Mouse (Mus musculus) liver, embryonic 14.5 days (tissue): ENCODE measurements at regions not wholly inside any gene's neighbourhood (a gene's known extent, or its start where the extent isn't known, plus 50 kb on each side); places are given as distances from the start of the nearest gene placed in this dataset.

Experiments
- ATAC-seq: fragments of 200-750 bp; cut with Nextera tagmentation; 2 replicates; pipeline ENCODE4 v1.8.0; 2017; ENCODE audit warnings: moderate number of reproducible peaks, mild to moderate bottlenecking, moderate library complexity; ENCODE audit not compliant: insufficient read depth
- DNase-seq, 3 experiments: peaks; one replicate each; pipeline ENCODE4 v3.0.0-alpha.2; 2012 to 2013; ENCODE audit warnings: low read depth in 3 of 3, low spot score in 3 of 3
- H3K27ac ChIP-seq: fragments of 300-500 bp; sonication (generic); 2 replicates; pipeline ENCODE4 v1.5.1; 2014; ENCODE audit warnings: moderate library complexity, mild to moderate bottlenecking, control low read depth, inconsistent platforms
- H3K27me3 ChIP-seq: fragments of 300-500 bp; sonication (generic); 2 replicates; pipeline ENCODE4 v1.6.1; 2014; ENCODE audit warnings: mild to moderate bottlenecking, low read length, moderate library complexity; ENCODE audit not compliant: control insufficient read depth, insufficient read depth
- H3K36me3 ChIP-seq: fragments of 300-500 bp; sonication (generic); replicated peaks from 2 replicates; pipeline ENCODE4 v1.6.1; 2014; ENCODE audit warnings: low read depth; ENCODE audit not compliant: control insufficient read depth, insufficient read depth
- H3K4me1 ChIP-seq, 2 experiments: fragments of 200-500 bp in 1 of 2; fragments of 300-500 bp in 1 of 2; sonication (generic) in 1 of 2; replicated peaks; 2 replicates each; pipeline ENCODE4 v1.6.1; 2012 to 2014; ENCODE audit warnings: antibody characterized with exemption in 1 of 2, inconsistent platforms in 1 of 2, low read length in 1 of 2; ENCODE audit not compliant: control insufficient read depth in 2 of 2, insufficient read depth in 2 of 2
- H3K4me2 ChIP-seq: fragments of 300-500 bp; sonication (generic); 2 replicates; pipeline ENCODE4 v1.6.1; 2014; ENCODE audit warnings: low read depth, mild to moderate bottlenecking, control low read depth, moderate library complexity
- H3K4me3 ChIP-seq, 2 experiments: fragments of 200-500 bp in 1 of 2; fragments of 300-500 bp in 1 of 2; sonication (generic) in 1 of 2; 2 replicates each; pipeline ENCODE4 v1.5.1; 2012 to 2014; ENCODE audit warnings: low read depth in 2 of 2, low read length in 2 of 2, mild to moderate bottlenecking in 2 of 2, control low read depth in 1 of 2, inconsistent platforms in 1 of 2, moderate library complexity in 1 of 2; ENCODE audit not compliant: insufficient read depth in 1 of 2
- H3K9ac ChIP-seq: fragments of 300-500 bp; sonication (generic); replicated peaks from 2 replicates; pipeline ENCODE4 v1.6.1; 2014; ENCODE audit warnings: mild to moderate bottlenecking, control low read depth, moderate library complexity
- H3K9me3 ChIP-seq: fragments of 300-500 bp; sonication (generic); 2 replicates; pipeline ENCODE4 v1.6.1; 2016; ENCODE audit warnings: low read length, mixed read lengths; ENCODE audit not compliant: control insufficient read depth
- CTCF ChIP-seq: IDR thresholded peaks from 2 replicates; pipeline ENCODE4 v1.5.1; 2016; ENCODE audit warnings: antibody characterized with exemption, low read depth, control low read depth
- EP300 ChIP-seq: IDR thresholded peaks from 2 replicates; pipeline ENCODE4 v1.6.1; 2016; ENCODE audit warnings: antibody characterized with exemption, low read depth
- WGBS: fragments of 180-500 bp; shearing (Covaris S2); extraction: QIAGEN DNeasy Blood & Tissue Kit; methylation state at CpG from one replicate; pipeline ENCODE4 v1.1.7; 2014; ENCODE audit not compliant: insufficient replicate concordance; 5-methylcytosine and 5-hydroxymethylcytosine counted together

DNA sequence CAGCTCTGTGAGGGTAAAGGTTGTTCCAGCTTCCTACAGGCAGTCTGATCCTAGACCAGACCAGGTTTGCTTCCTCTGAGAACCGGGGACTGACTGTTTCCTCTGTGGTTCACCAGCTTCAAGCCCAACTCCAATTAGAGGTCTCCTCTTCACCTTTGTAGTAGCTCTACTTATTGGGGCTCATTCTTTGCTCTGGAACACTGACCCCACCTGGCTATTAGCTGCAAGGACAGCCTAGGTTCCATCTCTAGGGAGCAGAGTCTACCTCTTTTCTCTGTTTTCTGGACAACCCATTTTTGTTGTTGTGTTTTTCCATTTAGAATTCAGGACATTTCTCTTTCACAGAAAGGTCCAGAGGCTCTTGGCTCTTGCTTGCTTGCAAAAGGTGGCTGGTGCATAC, 129.3 kb upstream of the Podxl start:
- Histone ChIP-seq H3K36me3 (no peaks in the 10 kb centered on the region), H3K9ac (no peak overlapping the region), H3K4me3 (no peak overlapping the region), H3K4me1 (no peaks in the 10 kb centered on the region), H3K27ac (no peak overlapping the region), H3K4me2 (no peak overlapping the region), H3K9me3 (no peaks in the 10 kb centered on the region), H3K27me3 (no peaks in the 10 kb centered on the region)
- 27% methylated on average over 1 of the region's 1 CpGs for WGBS
- TF ChIP-seq CTCF (peak; percentile 57), EP300 (no peak)
- DNase-seq: no peak
- ATAC-seq: no peak

DNA sequence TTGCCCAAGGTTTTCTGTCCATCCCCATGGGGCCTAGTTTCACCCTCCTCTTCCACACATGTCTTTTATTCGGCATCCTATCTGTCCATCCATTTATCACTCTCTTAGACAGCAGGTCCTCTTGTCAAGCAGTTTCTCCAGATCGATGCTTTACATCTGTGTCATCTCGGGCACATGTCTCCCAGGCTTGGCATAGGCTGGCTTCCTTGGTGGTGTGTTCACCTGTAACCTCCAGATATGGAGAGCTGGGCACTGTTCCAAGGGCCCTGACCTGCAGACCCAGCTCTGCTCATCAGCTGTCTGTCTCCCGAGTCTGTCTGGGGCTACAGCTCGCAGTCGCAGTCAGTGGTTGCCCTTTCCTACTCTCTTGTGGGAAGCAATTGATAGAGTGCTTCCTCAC, 128.2 kb upstream of the Podxl start:
- WGBS: 57% methylated on average over 6 of the region's 6 CpGs
- H3K4me1 ChIP-seq: no peaks in the 10 kb centered on the region
- no peaks in the 10 kb centered on the region for H3K36me3 ChIP-seq
- H3K27me3 ChIP-seq: no peaks in the 10 kb centered on the region
- ATAC-seq (no peak), DNase-seq (no peak)
- TF ChIP-seq CTCF (no peak), EP300 (no peak)
- H3K4me2 ChIP-seq: no peak overlapping the region
- no peak overlapping the region for H3K9ac ChIP-seq
- no peaks in the 10 kb centered on the region for H3K9me3 ChIP-seq
- no peak overlapping the region for H3K4me3 ChIP-seq
- H3K27ac ChIP-seq: no peak overlapping the region

DNA sequence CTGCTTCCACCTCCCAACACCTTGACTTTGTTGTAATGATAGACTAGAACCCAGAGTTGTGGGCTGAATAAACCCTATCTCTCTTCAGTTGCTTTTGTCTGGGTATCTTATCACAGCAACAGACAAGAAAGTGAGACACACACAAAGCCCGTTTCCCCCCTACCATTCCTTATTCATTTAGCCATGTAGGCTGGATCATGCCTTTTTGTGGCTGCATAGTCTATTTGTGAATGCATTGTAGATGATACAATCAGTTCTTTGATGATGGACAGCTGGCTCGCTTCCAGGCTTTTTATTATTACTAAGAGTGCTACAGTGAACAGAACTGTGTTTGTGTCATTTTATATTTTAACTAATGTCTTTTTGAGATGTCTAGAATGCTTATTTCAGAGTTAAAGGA, 116.3 kb upstream of the Podxl start:
- DNase-seq: no peak
- TF ChIP-seq EP300 (no peak), CTCF (no peak)
- no peaks in the 10 kb centered on the region for H3K9me3 ChIP-seq
- no peaks in the 10 kb centered on the region for H3K4me1 ChIP-seq
- 26% methylated on average over 2 of the region's 2 CpGs for WGBS
- H3K4me3 ChIP-seq: no peak overlapping the region
- no peak overlapping the region for H3K27ac ChIP-seq
- H3K4me2 ChIP-seq: no peak overlapping the region
- no peaks in the 10 kb centered on the region for H3K36me3 ChIP-seq
- no peaks in the 10 kb centered on the region for H3K27me3 ChIP-seq
- no peak for ATAC-seq
- H3K9ac ChIP-seq: no peak overlapping the region

DNA sequence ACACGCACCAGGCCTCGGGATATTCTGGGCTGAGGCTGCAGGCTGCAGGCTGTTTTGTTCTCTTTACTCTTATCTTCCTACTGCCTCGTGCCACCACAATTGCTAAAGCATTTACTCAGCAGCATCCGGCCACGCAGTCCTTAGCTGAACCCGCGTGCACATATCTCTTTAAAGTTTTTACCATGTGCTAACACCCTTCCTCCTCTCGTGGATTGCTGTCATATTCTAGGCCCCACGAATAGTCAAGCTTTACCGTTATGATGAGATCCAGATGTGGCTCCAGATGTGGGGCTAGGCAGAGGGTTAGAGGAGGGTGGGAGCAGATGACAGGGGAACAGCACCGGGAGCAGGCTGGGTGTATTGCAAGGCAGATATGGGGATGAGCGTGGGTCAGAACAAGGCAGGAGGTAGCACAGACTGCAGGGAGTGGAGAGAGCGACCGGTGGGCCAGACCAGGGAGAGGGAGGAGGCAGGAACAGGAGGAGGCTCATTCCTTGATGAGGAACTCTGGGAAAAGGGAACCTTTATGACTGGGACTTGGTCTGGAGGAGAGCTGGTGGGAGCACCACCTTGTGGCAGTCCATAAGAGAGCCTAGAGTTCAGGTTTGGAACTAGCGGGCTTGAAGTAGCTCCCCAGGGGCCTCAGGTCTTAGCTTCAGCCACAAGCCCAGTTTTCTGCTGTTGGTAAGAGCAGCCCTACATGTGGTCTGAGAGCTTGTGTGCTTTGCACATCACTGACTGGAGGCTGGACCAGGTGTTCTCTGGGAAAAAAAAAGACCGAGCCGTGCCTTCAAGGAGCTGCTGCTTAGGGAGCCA, 102.1 kb upstream of the Podxl start:
- WGBS: 37% methylated on average over 17 of the region's 17 CpGs
- no peak overlapping the region for H3K27ac ChIP-seq
- no peaks in the 10 kb centered on the region for H3K9me3 ChIP-seq
- H3K36me3 ChIP-seq: no peaks in the 10 kb centered on the region
- DNase-seq: no peak
- H3K27me3 ChIP-seq: no peaks in the 10 kb centered on the region
- no peak overlapping the region for H3K4me3 ChIP-seq
- no peak for TF ChIP-seq EP300
- no peak for TF ChIP-seq CTCF
- no peak overlapping the region for H3K4me2 ChIP-seq
- no peak overlapping the region for H3K9ac ChIP-seq
- ATAC-seq: no peak
- H3K4me1 ChIP-seq: no peaks in the 10 kb centered on the region

DNA sequence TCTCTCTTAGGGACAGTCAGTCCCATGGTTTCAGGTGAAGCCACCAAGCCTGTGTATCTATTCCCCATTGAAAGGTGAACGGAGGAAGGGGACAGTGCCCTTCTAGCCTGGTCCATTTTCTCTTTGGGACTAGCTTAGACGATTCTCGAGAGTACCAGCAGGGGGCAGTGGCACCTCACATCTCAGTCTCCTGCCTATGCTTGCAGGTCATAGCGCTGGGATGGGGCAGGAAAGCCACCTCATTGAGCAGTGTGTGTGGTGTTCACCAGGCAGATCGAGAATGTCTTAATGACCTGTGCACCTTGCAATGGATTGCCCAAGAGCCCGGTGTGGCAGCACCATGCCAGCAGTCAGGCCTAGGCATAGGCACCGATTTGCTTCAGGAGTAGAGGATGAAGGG, 100.7 kb upstream of the Podxl start:
- DNase-seq (peak in 1 of 3 experiments; percentile 39), ATAC-seq (peak; percentile 47; the same call in 1 of the 2 replicates)
- H3K4me3 ChIP-seq: no peak overlapping the region
- no peak overlapping the region for H3K9ac ChIP-seq
- H3K27me3 ChIP-seq: no peaks in the 10 kb centered on the region
- TF ChIP-seq CTCF (peak; percentile 98), EP300 (no peak)
- no peak overlapping the region for H3K27ac ChIP-seq
- H3K4me2 ChIP-seq: no peak overlapping the region
- 19% methylated on average over 7 of the region's 7 CpGs for WGBS
- no peaks in the 10 kb centered on the region for H3K36me3 ChIP-seq
- H3K4me1 ChIP-seq: peaks cover 11 to 12% of the 10 kb centered on the region in 2 experiments
- H3K9me3 ChIP-seq: no peaks in the 10 kb centered on the region
